Mouse (Mus musculus) heart, embryonic 14.5 days (tissue): ENCODE data around the gene Map4k4. TPM values are rescaled to one million over a fixed set of nuclear protein-coding genes. Genes with fewer than 3 reads are reported as not detected.

Experiments used
- ATAC-seq: fragments of 200-750 bp; cut with Nextera tagmentation; 2 replicates; pipeline ENCODE4 v1.8.0; 2017; ENCODE audit warnings: low read depth, moderate TSS enrichment; ENCODE audit not compliant: insufficient number of reproducible peaks, insufficient read depth, low FRiP score
- H3K27ac ChIP-seq, 2 experiments: fragments of 200-500 bp in 1 of 2; fragments of 300-500 bp in 1 of 2; sonication (generic) in 1 of 2; replicated peaks in 1 of 2; 2 replicates each; pipeline ENCODE4 v1.5.1; 2012 to 2014; ENCODE audit warnings: low read depth in 2 of 2, low read length in 2 of 2, control low read depth in 1 of 2, mild to moderate bottlenecking in 1 of 2, mixed read lengths in 1 of 2; ENCODE audit not compliant: control insufficient read depth in 1 of 2, insufficient read depth in 1 of 2
- H3K27me3 ChIP-seq: fragments of 300-500 bp; sonication (generic); 2 replicates; pipeline ENCODE4 v1.6.1; 2014; ENCODE audit warnings: mild to moderate bottlenecking, low read length, control low read depth; ENCODE audit not compliant: control insufficient read depth, insufficient read depth
- H3K36me3 ChIP-seq: fragments of 300-500 bp; sonication (generic); 2 replicates; pipeline ENCODE4 v1.6.1; 2014; ENCODE audit warnings: mild to moderate bottlenecking, control low read depth, low read length, mixed read lengths; ENCODE audit not compliant: control insufficient read depth, insufficient read depth
- H3K4me1 ChIP-seq, 2 experiments: fragments of 200-500 bp in 1 of 2; fragments of 300-500 bp in 1 of 2; sonication (generic) in 1 of 2; 2 replicates each; pipeline ENCODE4 v1.6.1; 2012 to 2014; ENCODE audit warnings: low read length in 2 of 2, control low read depth in 1 of 2, mixed read lengths in 1 of 2; ENCODE audit not compliant: control insufficient read depth in 2 of 2, insufficient read depth in 2 of 2
- H3K4me2 ChIP-seq: fragments of 300-500 bp; sonication (generic); 2 replicates; pipeline ENCODE4 v1.6.1; 2014; ENCODE audit warnings: mild to moderate bottlenecking, low read length
- H3K4me3 ChIP-seq, 2 experiments: fragments of 200-500 bp in 1 of 2; fragments of 300-500 bp in 1 of 2; sonication (generic) in 1 of 2; 2 replicates each; pipeline ENCODE4 v1.5.1; 2012 to 2014; ENCODE audit warnings: low read length in 2 of 2, mild to moderate bottlenecking in 2 of 2, control low read depth in 1 of 2, low read depth in 1 of 2, moderate library complexity in 1 of 2; ENCODE audit not compliant: control insufficient read depth in 1 of 2, insufficient read depth in 1 of 2
- H3K9ac ChIP-seq: fragments of 300-500 bp; sonication (generic); 2 replicates; pipeline ENCODE4 v1.6.1; 2014; ENCODE audit warnings: mild to moderate bottlenecking, low read length
- H3K9me3 ChIP-seq: fragments of 300-500 bp; sonication (generic); 2 replicates; pipeline ENCODE4 v1.6.1; 2016; ENCODE audit warnings: low read length, control low read depth; ENCODE audit not compliant: control insufficient read depth
- WGBS: fragments of 180-500 bp; shearing (Covaris S2); extraction: QIAGEN DNeasy Blood & Tissue Kit; methylation state at CpG from one replicate; pipeline ENCODE4 v1.1.7; 2014; 5-methylcytosine and 5-hydroxymethylcytosine counted together
- polyA plus RNA-seq: library from polyadenylated mRNA; unstranded; fragments of >200 nt; fragmentation: Nextera tagmentation; extraction: Ambion mirVana; gene quantifications from 2 replicates; pipeline ENCODE4 v1.2.1, GENCODE M21; 2014

Map4k4 gene
- polyA plus RNA-seq, 1 experiment from 2014 or later, result 34.5 TPM

DNA sequence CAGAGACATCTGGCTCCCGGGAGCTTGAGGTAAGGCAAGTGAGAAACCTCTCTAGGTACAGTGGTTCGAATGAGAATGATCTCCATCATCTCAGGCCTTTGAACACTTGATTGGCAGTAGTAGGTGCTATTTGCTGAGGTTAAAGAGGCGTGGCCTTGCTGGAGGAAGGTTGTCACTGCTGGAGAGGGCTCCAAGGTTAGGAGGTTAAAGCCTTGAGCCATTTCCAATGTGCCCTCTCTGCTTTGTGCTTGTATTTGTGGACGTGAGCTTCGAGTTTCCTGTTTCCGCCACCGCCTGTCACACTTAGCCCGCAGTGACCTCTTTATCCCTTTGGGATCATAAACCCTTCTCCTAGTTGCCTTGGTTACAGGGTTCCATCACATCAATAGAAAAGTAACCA lies 151.4 kb downstream of the Map4k4 start:
- no peak overlapping the region for H3K4me3 ChIP-seq
- ATAC-seq, result no peak
- no peaks in the 10 kb centered on the region for H3K27me3 ChIP-seq
- WGBS, result 64% methylated on average over 8 of the region's 8 CpGs
- no peak overlapping the region for H3K4me2 ChIP-seq
- no peaks in the 10 kb centered on the region for H3K36me3 ChIP-seq
- no peak overlapping the region for H3K27ac ChIP-seq
- no peak overlapping the region for H3K9ac ChIP-seq
- H3K4me1 ChIP-seq, result no peaks in the 10 kb centered on the region; a peak in 1 of 4 replicates
- H3K9me3 ChIP-seq, result no peaks in the 10 kb centered on the region

DNA sequence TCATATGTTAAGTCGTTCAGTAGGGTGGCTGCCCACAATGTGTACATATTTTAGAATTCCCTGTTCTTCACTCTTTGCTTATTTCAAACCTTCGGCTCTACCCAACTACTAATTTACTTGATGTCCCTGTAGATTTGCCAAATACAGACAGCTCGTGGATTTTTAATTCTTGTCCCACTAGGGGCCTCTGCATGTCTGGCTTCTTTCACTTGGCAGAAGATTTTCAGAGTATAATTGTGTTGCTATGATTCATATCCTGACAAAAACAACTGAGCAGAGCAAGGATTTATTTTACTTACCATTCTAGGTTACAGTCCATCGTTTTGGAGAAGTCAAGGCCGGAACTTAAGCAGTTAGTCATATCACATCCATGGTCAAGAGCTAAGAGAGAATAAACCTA lies 152.4 kb downstream of the Map4k4 start:
- Histone ChIP-seq H3K4me3 (no peak overlapping the region), H3K9ac (no peak overlapping the region), H3K4me1 (peaks cover 0 to 3% of the 10 kb centered on the region in 2 experiments; a peak in 1 of 4 replicates), H3K27ac (no peak overlapping the region), H3K27me3 (no peaks in the 10 kb centered on the region), H3K36me3 (no peaks in the 10 kb centered on the region), H3K9me3 (no peaks in the 10 kb centered on the region), H3K4me2 (no peak overlapping the region)
- no peak for ATAC-seq
- 79% methylated on average over 5 of the region's 5 CpGs for WGBS

DNA sequence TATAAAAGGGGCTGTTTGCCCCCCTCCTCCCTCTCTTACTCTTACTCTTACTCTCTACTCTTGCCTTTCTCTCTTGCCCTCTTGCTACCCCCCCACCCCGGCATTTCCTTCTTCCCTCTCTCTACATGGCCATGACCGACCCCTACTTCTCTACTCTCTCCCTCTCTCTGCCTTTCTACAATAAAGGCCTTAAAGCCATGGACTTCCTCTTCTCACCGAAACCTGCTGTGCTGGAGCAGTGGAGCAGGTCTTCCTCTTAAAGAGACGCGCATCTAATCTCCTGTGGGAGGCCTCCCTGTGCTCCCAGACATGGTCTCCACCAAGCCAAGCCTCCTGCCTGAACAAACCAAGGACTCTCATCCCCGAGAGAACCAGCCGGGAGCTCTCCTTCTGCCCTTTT lies 154.3 kb downstream of the Map4k4 start:
- no peak for ATAC-seq
- Histone ChIP-seq H3K4me2 (no peak overlapping the region), H3K4me1 (peaks cover 0 to 3% of the 10 kb centered on the region in 2 experiments; a peak in 1 of 4 replicates), H3K9me3 (no peaks in the 10 kb centered on the region), H3K4me3 (no peak overlapping the region), H3K27ac (no peak overlapping the region), H3K9ac (no peak overlapping the region), H3K27me3 (no peaks in the 10 kb centered on the region), H3K36me3 (no peaks in the 10 kb centered on the region)
- WGBS, result 77% methylated on average over 7 of the region's 7 CpGs

DNA sequence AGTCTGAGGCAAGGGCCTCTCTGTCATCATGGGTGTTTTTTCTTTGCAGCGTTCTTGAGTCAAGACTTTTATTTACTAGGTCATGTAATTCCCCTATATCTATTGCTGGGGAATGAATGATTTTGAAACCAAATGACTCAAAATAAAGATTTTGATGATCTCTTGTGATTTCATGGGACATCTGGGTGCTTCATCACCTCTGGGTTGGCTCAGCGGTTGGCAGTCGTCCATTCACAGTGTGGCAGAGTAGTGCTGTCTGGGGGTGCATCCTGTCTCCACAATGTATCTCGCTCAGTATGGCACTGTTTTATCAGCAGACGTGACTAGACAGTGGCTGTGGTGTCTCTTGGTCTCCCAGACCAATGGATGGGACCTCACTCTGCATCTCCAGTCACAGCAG lies 155.2 kb downstream of the Map4k4 start:
- no peak overlapping the region for H3K4me2 ChIP-seq
- H3K27me3 ChIP-seq, result no peaks in the 10 kb centered on the region
- 79% methylated on average over 5 of the region's 5 CpGs for WGBS
- H3K4me3 ChIP-seq, result no peak overlapping the region
- H3K9ac ChIP-seq, result no peak overlapping the region
- peaks cover 0 to 3% of the 10 kb centered on the region in 2 experiments; a peak in 1 of 4 replicates for H3K4me1 ChIP-seq
- ATAC-seq, result no peak
- H3K9me3 ChIP-seq, result no peaks in the 10 kb centered on the region
- no peak overlapping the region for H3K27ac ChIP-seq
- H3K36me3 ChIP-seq, result no peaks in the 10 kb centered on the region

DNA sequence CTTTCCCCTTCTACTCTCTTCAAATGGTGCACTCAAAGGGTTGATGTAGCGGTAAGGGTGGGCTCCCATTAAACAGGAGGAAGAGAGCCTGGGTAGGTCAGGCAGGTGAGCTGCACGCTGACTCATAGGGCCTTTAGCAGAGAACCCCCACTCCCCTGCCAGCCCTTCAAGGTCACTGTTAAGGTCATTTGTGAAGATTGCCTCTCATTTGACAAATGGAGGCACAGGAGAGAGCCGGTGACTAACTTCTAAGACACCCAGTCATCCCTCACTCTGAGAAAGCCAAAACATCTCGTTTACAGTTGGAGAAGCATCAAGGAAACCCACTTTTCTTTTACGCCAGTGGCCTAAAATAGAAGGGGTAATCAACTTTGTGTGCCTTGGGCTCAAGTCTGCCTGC lies 156.6 kb downstream of the Map4k4 start:
- H3K4me3 ChIP-seq, result no peak overlapping the region
- no peak overlapping the region for H3K9ac ChIP-seq
- ATAC-seq, result no peak
- peaks cover 0 to 3% of the 10 kb centered on the region in 2 experiments; a peak in 1 of 4 replicates for H3K4me1 ChIP-seq
- H3K27me3 ChIP-seq, result no peaks in the 10 kb centered on the region
- no peak overlapping the region for H3K4me2 ChIP-seq
- H3K9me3 ChIP-seq, result no peaks in the 10 kb centered on the region
- H3K36me3 ChIP-seq, result no peaks in the 10 kb centered on the region
- no peak overlapping the region for H3K27ac ChIP-seq
- 55% methylated on average over 5 of the region's 5 CpGs for whole genome bisulfite sequencing

DNA sequence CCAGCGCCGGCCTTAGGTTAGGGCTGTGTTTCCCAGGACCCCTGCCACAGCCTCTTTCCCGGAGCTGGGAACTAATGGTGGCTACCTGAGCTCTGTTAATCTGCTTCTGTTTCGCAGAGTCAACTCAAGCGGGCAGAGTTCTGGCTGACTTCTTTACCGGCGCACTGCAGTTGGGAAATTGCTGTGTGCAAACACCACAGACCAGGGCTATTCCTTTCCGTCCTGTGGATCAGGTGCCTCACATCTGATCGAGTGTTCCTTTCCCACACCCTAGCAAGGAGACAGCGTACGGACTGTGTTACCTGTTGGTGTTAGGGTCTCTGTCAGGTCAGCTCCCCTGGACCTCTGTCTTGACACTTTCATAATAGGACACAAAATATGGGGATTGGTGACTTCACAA lies 157.3 kb downstream of the Map4k4 start:
- Histone ChIP-seq H3K4me3 (no peak overlapping the region), H3K4me2 (no peak overlapping the region), H3K9me3 (no peaks in the 10 kb centered on the region), H3K36me3 (no peaks in the 10 kb centered on the region), H3K27me3 (no peaks in the 10 kb centered on the region), H3K9ac (no peak overlapping the region), H3K4me1 (peaks cover 0 to 3% of the 10 kb centered on the region in 2 experiments; a peak in 1 of 4 replicates), H3K27ac (no peak overlapping the region)
- no peak for ATAC-seq
- 65% methylated on average over 11 of the region's 11 CpGs for WGBS

DNA sequence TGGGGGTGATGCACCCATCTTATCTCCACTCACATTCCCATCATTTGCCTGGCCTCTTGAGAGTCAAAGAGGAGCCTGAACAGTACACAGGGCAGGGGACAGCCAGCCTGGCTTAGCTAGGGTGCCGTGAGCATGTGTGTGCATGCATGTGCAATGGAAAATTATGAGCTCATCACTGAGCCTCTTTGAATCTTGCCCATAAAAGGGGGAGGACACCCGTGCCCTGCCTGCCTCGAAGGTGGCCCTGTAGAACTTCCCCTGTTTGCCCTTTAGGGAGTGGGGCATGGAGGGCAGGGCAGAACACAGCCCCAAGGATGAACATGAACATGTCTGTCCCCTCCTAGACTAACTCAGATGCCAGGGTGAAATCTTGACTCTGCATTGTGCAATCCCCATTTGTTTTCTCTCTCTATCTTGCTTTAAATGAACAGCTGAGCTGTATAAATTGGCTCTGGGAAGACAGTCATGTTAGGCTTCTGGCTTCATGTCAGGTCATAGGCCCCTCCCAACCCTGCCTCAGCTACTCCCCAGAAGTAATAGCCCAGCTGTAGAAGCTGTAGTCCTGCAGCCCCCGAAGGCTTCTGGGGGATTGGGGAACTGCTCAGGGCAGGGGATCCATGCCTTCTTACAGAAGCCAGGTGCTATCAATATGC lies 158.5 kb downstream of the Map4k4 start:
- ATAC-seq, result no peak

DNA sequence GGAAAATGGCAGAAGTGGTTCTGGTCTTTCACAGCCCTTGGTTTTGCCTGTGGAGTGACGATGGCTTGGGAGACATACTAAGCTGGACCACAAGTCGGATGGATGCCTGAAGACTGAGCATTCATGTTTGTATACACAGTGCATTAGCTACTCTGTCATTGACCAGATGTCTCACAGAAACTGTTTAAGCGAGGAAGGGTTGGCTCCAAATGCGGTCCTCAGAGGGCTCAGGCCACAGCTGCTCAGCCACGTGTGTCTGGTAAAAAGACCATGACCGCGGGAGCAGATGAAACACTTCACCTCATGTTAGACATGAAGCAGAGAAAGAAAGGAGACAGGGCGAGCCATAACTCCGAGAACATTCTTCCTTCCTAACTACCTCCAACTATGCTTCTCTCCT lies 160.6 kb downstream of the Map4k4 start:
- no peak overlapping the region for H3K4me3 ChIP-seq
- WGBS, result 83% methylated on average over 9 of the region's 9 CpGs
- no peak overlapping the region for H3K9ac ChIP-seq
- H3K27me3 ChIP-seq, result no peaks in the 10 kb centered on the region
- no peak overlapping the region for H3K27ac ChIP-seq
- no peak overlapping the region for H3K4me2 ChIP-seq
- no peaks in the 10 kb centered on the region for H3K36me3 ChIP-seq
- H3K4me1 ChIP-seq, result peaks cover 0 to 3% of the 10 kb centered on the region in 2 experiments; a peak in 1 of 4 replicates
- no peak for ATAC-seq
- no peaks in the 10 kb centered on the region for H3K9me3 ChIP-seq

More for the DNA sequence above, 158.5 kb downstream of the Map4k4 start:
- no peaks in the 10 kb centered on the region for H3K36me3 ChIP-seq
- no peak overlapping the region for H3K27ac ChIP-seq
- H3K4me3 ChIP-seq, result no peak overlapping the region
- H3K9ac ChIP-seq, result no peak overlapping the region
- H3K4me1 ChIP-seq, result peaks cover 0 to 3% of the 10 kb centered on the region in 2 experiments; a peak in 1 of 4 replicates
- H3K27me3 ChIP-seq, result no peaks in the 10 kb centered on the region
- H3K9me3 ChIP-seq, result no peaks in the 10 kb centered on the region
- H3K4me2 ChIP-seq, result no peak overlapping the region
- 66% methylated on average over 4 of the region's 4 CpGs for WGBS
